Mouse (Mus musculus) limb, embryonic 14.5 days (tissue): ENCODE results near the gene Fxr2. TPM values are rescaled to one million over a fixed set of nuclear protein-coding genes. Genes with fewer than 3 reads are reported as not detected.

Source experiments
- ATAC-seq: fragments of 200-750 bp; cut with Nextera tagmentation; 2 replicates; pipeline ENCODE4 v1.8.0; 2017; ENCODE audit warnings: low read depth, moderate number of reproducible peaks, moderate TSS enrichment; ENCODE audit not compliant: low FRiP score
- DNase-seq: peaks from one replicate; pipeline ENCODE4 v3.0.0-alpha.2; 2015; ENCODE audit warnings: low spot score
- H3K27ac ChIP-seq: fragments of 300-500 bp; sonication (generic); replicated peaks from 2 replicates; pipeline ENCODE4 v1.5.1; 2014; ENCODE audit warnings: low read depth, mild to moderate bottlenecking, low read length, moderate library complexity, mixed read lengths
- H3K27me3 ChIP-seq: fragments of 300-500 bp; sonication (generic); 2 replicates; pipeline ENCODE4 v1.6.1; 2014; ENCODE audit warnings: low read length, mixed read lengths; ENCODE audit not compliant: control insufficient read depth, insufficient read depth
- H3K36me3 ChIP-seq: fragments of 300-500 bp; sonication (generic); 2 replicates; pipeline ENCODE4 v1.6.1; 2014; ENCODE audit warnings: mild to moderate bottlenecking, low read length, moderate library complexity, mixed read lengths; ENCODE audit not compliant: control insufficient read depth, insufficient read depth
- H3K4me1 ChIP-seq: fragments of 300-500 bp; sonication (generic); 2 replicates; pipeline ENCODE4 v1.6.1; 2014; ENCODE audit warnings: antibody characterized with exemption, low read length, mixed read lengths; ENCODE audit not compliant: control insufficient read depth, insufficient read depth
- H3K4me2 ChIP-seq: fragments of 300-500 bp; sonication (generic); replicated peaks from 2 replicates; pipeline ENCODE4 v1.6.1; 2014; ENCODE audit warnings: low read depth, mild to moderate bottlenecking, low read length, moderate library complexity; ENCODE audit not compliant: severe bottlenecking
- H3K4me3 ChIP-seq: fragments of 300-500 bp; sonication (generic); replicated peaks from 2 replicates; pipeline ENCODE4 v1.5.1; 2014; ENCODE audit warnings: low read length
- H3K9ac ChIP-seq: fragments of 300-500 bp; sonication (generic); 2 replicates; pipeline ENCODE4 v1.6.1; 2014; ENCODE audit warnings: mild to moderate bottlenecking, low read depth, low read length, moderate library complexity; ENCODE audit not compliant: severe bottlenecking
- H3K9me3 ChIP-seq: fragments of 300-500 bp; sonication (generic); 2 replicates; pipeline ENCODE4 v1.6.1; 2016; ENCODE audit warnings: low read length; ENCODE audit not compliant: control insufficient read depth
- POLR2A ChIP-seq: fragments of 200-500 bp; IDR thresholded peaks from 2 replicates; pipeline ENCODE4 v1.8.0; 2012; ENCODE audit warnings: inconsistent platforms, mild to moderate bottlenecking, moderate library complexity, borderline replicate concordance; ENCODE audit not compliant: insufficient read depth, insufficient read length; ENCODE audit errors: extremely low read depth
- WGBS: fragments of 180-500 bp; shearing (Covaris S2); extraction: QIAGEN DNeasy Blood & Tissue Kit; methylation state at CpG from one replicate; pipeline ENCODE4 v1.1.7; 2014; 5-methylcytosine and 5-hydroxymethylcytosine counted together
- polyA plus RNA-seq, 2 experiments: library from polyadenylated mRNA; depleted of rRNA in 1 of 2; stranded (reverse) in 1 of 2; unstranded in 1 of 2; fragments of >200 nt; fragmentation: Nextera tagmentation in 1 of 2; extraction: Ambion mirVana in 1 of 2; gene quantifications; 2 replicates each; pipeline versions ENCODE4 v1.2.1 to v1.2.3; 2012 to 2014

The Fxr2 gene
- polyA plus RNA-seq, 2 experiments, result 28.9 to 125 TPM

DNA sequence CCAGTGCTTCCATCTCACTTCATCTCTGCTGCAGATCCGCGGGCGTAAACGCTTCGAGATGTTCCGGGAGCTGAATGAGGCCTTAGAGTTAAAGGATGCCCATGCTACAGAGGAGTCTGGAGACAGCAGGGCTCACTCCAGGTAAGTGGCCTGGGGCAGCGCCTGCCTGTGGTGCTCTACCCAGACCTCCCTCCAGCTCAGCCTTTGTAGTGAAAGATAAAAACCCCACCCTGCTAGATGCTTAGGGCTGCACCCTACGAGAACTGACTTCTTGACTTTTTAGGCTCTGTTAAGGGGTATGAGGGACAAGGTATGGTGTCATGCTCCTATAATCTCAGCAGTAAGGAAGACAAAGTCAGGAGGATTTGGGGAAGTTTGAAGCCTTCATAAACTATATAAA is 42.2 kb upstream of the Fxr2 start:
- TF ChIP-seq POLR2A, result no peak
- H3K27me3 ChIP-seq, result no peaks in the 10 kb centered on the region
- no peak overlapping the region for H3K27ac ChIP-seq
- no peak overlapping the region for H3K4me2 ChIP-seq
- H3K36me3 ChIP-seq, result peaks cover 66% of the 10 kb centered on the region
- H3K9me3 ChIP-seq, result no peaks in the 10 kb centered on the region
- H3K4me3 ChIP-seq, result no peak overlapping the region
- ATAC-seq (no peak), DNase-seq (no peak)
- no peak overlapping the region for H3K9ac ChIP-seq
- WGBS, result 93% methylated on average over 8 of the region's 8 CpGs
- no peaks in the 10 kb centered on the region for H3K4me1 ChIP-seq

- DNase-seq, result no peak
- 94% methylated on average over 3 of the region's 3 CpGs for WGBS
These were observed 41.4 kb upstream of the Fxr2 start for GRCm38 (mm10) chr11:69591424-69591823.

GRCm38 (mm10) chr11:69591899-69592637 is 40.7 kb upstream of the Fxr2 start:
- H3K9ac ChIP-seq, result no peak overlapping the region
- WGBS, result 79% methylated on average over 7 of the region's 7 CpGs
- H3K27ac ChIP-seq, result 0 out of 2 replicates have a peak overlapping the region, but pooled peaks have one; percentile 19
- H3K4me2 ChIP-seq, result no peak overlapping the region
- no peak overlapping the region for H3K4me3 ChIP-seq
- H3K9me3 ChIP-seq, result no peaks in the 10 kb centered on the region
- H3K36me3 ChIP-seq, result peaks cover 57% of the 10 kb centered on the region
- ATAC-seq (no peak), DNase-seq (no peak)
- H3K27me3 ChIP-seq, result no peaks in the 10 kb centered on the region
- H3K4me1 ChIP-seq, result no peaks in the 10 kb centered on the region
- no peak for TF ChIP-seq POLR2A

More at GRCm38 (mm10) chr11:69591424-69591823, 41.4 kb upstream of the Fxr2 start:
- H3K36me3 ChIP-seq, result peaks cover 61% of the 10 kb centered on the region
- H3K27me3 ChIP-seq, result no peaks in the 10 kb centered on the region
- TF ChIP-seq POLR2A, result no peak
- no peak overlapping the region for H3K4me2 ChIP-seq
- H3K4me3 ChIP-seq, result no peak overlapping the region
- H3K9me3 ChIP-seq, result no peaks in the 10 kb centered on the region
- no peak for ATAC-seq
- H3K9ac ChIP-seq, result no peak overlapping the region
- H3K4me1 ChIP-seq, result no peaks in the 10 kb centered on the region
- H3K27ac ChIP-seq, result no peak overlapping the region

DNA sequence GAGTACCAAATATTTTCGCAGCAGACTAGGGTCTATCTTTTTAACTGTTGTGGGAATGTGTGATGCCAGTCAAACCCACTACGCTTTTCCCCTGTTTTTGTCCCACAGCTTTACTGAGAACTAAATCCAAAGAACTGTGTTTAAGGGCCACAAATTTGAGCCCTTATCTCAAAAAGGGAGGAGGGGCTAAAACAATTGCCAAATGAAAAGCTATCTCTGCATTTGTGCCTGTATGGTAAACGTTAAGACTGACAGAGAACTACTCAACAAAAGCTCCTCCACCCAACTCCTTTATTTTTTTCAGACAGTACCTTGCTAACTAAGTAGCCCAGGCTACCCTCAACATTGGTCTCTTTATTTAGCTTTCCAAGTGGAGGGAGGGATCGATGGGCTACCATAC is 40.0 kb upstream of the Fxr2 start:
- Histone ChIP-seq H3K4me1 (no peaks in the 10 kb centered on the region), H3K27me3 (no peaks in the 10 kb centered on the region), H3K36me3 (peaks cover 50% of the 10 kb centered on the region), H3K4me2 (no peak overlapping the region), H3K27ac (0 out of 2 replicates have a peak overlapping the region, but pooled peaks have one; percentile 19), H3K4me3 (no peak overlapping the region), H3K9ac (no peak overlapping the region), H3K9me3 (no peaks in the 10 kb centered on the region)
- ATAC-seq (no peak), DNase-seq (no peak)
- 88% methylated on average over 4 of the region's 4 CpGs for WGBS
- TF ChIP-seq POLR2A, result no peak

DNA sequence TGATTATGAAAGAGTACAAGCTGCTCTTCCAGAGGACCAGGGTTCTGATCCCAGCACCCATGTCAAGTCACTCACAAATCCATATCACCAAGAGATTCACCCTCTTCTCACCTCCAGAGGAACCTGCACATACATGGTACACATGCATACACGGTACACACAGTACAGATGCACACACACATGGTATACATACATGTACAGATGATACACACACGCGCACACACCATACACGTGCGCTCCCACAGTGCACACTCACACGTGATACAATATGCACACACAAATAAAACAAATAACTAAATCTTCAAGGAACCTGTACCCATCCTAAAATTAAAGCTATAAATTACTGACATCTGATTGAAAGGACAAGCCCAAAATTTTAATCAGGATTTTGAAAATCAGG is 37.9 kb upstream of the Fxr2 start:
- peaks cover 5% of the 10 kb centered on the region for H3K4me1 ChIP-seq
- no peak for TF ChIP-seq POLR2A
- DNase-seq, result no peak
- H3K9ac ChIP-seq, result no peak overlapping the region
- no peak overlapping the region for H3K4me3 ChIP-seq
- no peaks in the 10 kb centered on the region for H3K9me3 ChIP-seq
- ATAC-seq, result no peak
- no peaks in the 10 kb centered on the region for H3K27me3 ChIP-seq
- WGBS, result 96% methylated on average over 6 of the region's 6 CpGs
- H3K27ac ChIP-seq, result no peak overlapping the region
- no peak overlapping the region for H3K4me2 ChIP-seq
- peaks cover 30% of the 10 kb centered on the region for H3K36me3 ChIP-seq
